Mouse (Mus musculus) kidney, adult 9 months (tissue): Measurements from ENCODE around the gene Akt1.

Experiments used
- DNase-seq: peaks from one replicate; pipeline ENCODE4 v3.0.0; 2022

Gene Akt1

DNA sequence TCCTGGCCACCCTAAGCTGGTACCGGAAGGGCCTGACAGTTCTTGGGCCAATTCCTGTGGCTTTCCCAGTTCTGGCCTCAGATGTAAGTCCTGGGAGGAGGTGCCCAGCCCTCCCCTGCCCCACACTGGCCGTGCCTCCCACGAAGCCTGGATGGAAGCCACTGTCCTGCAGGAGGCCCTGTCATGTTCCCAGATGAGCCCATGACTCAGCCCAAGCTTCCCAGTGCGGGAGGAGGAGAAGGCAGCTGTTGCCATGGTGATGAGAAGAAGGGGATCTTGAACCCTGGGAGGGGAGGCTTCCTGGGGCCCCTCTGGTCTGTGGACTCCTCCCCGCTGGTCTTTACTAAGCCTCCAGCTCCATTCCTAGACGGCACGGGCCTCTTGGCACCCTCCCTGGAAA lies 8.7 kb upstream of the Akt1 start:
- DNase-seq: no peak

DNA sequence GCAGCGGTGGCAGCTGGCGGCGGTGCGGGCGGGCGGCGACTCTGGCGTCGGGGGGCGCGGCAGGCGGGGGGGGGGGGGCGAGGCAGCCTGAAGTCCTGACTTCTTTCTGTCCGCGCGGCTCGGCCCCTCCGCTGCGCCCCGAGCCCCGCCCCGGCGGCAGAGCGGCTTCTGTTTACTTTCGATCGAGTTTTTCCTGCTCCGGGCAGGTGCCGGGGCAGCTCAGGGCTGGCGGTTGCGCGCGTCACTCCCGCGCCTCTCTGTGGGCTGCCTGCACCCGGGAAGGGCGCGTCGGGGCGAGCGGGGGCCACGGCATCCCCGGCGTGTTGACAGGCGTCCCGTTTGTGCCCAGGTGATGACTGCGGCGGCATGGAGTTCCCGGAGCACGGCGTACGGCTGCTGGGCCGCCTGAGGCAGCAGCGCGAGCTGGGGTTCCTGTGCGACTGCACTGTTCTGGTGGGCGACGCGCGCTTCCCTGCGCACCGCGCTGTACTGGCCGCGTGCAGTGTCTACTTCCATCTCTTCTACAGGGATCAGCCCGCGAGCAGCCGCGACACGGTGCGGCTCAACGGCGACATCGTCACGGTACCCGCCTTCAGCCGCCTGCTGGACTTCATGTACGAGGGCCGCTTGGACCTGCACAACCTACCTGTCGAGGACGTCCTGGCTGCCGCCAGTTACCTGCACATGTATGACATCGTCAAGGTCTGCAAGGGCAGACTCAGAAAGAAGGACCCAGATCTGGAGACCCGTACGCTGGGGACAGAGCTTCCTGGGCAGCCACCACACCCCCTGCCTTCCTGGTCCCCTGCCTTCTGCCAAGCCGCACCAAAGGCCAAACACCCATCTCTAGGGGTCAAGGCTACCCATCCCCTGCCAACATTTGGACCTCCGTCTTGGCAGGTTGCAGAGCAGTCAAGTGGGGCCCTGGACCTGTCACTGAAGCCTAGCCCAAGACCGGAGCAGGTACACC lies 4.6 kb upstream of the Akt1 start:
- no peak for DNase-seq

DNA sequence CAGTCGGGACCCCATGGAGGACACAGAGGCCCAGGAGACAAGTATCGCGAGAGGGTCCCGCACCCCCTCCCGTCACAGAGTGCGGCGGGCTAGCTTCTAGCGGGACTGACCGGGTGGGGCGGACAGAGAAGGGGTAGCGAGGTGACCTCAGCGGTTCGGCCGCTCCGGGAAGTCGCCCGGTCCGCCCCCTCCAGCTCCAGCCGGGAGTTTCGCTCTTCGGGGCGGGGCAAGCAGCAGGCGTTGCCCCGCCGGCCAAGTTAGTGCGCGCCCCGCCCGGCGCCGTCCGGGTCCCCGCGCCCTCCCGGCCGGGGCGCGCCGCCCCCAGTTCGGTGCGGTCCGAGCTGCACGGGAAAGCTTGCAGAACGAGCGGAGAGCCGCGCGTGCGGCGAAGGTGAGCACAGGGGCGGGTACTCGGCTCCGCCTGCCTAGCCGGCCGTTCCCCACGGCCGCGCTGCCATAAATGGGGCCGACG lies 3.9 kb upstream of the Akt1 start, which contains the start of gene Zbtb42:
TSS of gene Zbtb42 (plus strand) at position 274 of the 472 bp plus-strand sequence.
- DNase-seq: peak; percentile 51

DNA sequence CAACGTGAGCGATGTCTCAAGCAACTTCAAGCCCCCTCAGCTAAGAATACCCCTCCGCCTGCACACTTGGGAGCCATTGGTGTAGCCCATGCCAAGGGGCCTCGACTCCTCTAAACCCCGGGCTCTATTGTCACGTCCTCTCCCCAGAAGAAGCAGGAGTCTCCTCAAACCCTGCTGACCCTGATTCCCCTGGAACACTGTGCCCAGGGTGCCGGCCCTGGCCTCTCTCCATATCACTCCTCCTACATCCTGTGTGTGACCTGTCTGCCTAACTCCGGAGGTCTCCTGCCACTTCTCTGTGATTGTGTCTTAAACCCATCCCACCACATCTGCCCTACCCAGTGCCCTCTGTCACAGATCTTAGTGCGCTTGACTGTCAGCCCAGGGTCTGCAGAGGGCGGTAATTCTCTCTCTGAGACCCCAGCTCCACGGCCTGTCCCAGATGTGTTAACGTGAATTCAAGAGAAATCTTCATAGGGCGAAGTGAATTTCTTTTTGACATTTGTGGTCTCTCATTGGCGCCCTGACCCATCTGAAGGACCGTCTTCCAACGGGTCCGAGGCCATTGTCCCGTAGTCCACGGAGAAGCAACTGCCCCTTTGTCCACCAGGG lies 3.4 kb upstream of the Akt1 start:
- no peak for DNase-seq

- no peak for DNase-seq
Observed at GRCm38 (mm10) chr12:112677076-112677475, 2.4 kb upstream of the Akt1 start.

DNA sequence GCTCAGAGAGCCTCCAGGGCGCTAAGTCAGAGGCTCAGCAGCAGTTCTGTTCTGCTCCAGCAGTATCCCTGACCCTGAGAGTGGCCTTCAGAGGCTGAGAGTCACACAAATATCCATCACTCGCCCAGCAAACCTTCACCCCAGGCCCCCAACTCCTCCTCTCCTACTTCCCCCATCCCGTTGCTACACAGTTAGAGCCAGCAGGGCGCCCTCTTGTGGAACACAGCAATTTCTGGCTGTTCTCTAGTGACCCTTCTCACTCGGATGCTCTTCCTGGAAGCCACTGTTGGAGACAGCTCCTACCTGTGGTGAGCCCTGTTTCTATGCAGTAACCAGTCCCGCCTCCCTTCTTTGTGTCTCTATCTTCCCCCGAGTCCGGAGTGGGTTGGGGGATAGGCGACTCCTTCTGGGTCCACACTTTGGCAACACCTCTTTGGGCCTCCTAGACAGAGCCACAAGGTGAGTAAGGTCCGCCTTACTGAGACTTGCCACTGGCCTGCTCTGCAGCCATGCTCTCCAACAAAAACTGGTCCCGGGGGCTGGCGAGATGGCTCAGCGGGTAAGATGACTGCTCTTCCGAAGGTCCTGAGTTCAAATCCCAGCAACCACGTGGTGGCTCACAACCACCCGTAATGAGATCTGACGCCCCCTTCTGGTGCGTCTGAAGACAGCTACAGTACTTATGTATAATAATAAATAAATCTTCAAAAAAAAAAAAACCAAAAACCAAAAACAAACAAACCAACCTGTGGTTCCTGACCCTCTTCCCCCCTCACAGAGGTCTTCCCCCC lies 756 bp upstream of the Akt1 start:
- peak; percentile 87 for DNase-seq

DNA sequence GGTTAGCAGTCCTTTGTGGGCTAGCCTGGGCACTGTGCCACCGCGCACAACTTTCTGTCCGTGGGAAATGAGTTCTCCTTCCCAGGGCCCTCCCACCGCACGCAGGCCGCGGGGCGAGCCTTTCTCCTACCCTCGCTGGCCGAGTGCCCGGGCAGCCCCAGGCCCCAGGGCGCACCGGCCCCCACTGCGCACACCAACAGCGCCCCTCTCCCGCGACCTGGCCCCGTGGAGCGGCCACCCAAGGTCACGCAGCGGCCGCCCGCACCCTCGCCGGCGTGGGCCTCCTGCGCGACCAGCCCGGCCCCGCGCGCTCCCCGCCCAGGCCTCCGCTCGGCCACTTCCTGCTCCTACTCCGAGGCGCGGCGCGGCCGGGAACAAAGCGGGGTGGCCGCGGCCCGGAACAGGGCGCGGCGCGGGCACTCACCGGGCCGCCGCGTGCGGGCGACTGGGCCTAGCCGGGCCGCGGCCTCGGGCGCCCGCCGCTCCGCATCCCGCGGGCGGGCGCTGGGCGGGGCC lies 1.1 kb downstream of the Akt1 start:
- peak; percentile 37 for DNase-seq

- DNase-seq: no peak
Observed at GRCm38 (mm10) chr12:112672744-112673575, 1.7 kb downstream of the Akt1 start.

DNA sequence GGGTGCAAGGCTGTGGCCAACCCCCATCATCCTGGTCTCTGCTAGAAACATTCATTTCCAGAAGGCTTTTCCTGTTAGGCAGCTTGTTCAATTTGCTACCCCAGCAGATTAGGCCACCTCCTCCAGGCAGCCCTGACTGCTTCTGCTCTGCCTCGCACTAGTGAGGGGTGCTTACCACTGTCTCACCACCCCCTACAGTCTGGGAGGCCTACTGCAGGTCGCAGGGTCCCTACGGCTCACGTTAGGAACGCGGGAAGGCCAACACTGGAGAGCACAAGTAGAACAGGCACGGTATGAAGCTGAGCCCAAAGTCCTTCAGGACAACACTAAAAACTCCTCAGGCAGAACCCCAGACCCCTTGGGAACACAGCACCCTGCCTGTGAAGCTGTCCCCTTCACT lies 2.8 kb downstream of the Akt1 start:
- no peak for DNase-seq

DNA sequence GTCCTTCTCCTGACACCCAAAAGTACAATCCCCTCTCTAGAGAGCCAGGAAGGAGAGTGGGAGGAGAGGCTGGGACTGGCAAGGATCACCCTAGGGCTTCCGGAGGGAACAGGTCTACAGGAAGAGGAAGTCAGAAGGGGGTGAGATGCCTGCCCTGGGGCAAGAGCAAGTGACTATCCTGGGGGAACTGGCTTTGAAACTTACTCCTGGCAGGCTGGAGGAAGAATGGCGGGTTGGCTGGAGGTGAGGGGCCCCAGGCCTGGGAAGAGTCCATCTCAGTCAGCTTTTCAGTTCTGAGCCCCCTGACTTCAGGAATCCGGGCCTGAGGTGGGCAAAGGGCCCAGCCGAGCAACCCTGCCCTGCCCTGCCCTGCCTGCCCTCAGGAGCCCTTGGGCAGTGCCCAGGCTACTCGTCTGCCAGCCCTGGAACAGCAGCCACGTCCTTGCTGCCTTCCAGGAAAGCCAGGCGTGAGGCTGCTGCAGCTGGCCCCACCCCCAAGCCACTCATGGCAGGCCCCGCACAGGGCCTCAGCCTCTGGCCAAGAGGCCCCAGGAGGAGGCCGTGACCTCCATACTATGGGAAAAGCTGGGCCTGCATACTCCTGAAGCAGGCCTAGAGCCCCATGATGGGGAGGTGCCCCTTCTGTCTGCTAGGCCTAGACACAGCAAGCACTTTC lies 3.8 kb downstream of the Akt1 start:
- no peak for DNase-seq

DNA sequence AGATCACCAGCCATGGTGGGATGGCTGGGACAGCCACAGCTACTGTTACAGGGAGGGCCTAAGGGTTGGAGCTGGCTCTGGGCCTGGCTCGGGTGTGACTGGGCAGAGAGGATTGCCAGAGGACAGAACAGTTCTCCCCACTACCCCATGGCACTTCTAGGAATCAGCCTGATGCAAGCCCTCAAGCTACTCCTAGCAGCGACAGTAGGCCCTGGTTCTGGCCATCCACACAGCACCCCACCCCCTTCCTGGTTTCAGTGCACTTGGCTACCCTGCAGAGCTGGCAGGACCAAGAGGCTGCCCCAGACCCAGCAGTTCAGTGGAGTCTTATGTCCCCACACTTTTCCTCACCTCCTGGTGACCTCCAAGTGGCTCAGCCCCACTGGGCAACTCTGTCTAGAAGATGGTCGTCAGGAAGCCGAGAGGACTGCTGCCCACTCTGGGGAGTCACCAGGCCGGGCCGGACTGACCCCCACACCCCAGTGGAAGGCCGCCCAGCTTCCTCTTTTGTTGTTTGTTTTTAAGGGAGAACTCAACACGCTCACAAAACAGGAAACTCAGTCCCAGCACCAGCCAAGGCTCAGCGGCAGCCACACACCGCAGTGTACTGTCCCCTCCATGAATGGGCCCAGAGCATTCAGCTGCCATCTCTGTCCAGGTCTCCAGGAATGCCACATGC lies 6.9 kb downstream of the Akt1 start:
- no peak for DNase-seq

GRCm38 (mm10) chr12:112665881-112666544 lies 8.7 kb downstream of the Akt1 start:
- DNase-seq: no peak

- DNase-seq: no peak
Observed at GRCm38 (mm10) chr12:112665445-112665844, 9.2 kb downstream of the Akt1 start.

DNA sequence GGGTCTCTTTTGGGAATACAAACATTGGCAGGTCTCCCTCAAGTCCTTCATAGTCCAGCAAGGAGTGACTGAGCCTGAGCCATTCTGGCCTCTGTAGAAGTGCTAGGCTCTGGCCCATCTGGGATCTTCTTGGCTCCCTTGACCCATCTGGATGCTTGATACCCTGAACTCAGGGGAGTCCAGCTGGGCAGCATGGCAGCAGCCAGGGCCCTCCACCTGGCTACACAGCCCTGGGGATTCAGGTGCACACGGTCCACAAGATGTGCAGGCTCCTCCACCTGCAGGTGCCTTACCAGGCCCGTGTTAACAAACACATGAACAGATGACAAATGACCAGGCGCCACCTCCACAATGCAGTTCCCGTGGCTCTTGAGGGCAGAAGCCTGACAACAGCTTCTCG lies 10.0 kb downstream of the Akt1 start:
- DNase-seq: no peak

DNA sequence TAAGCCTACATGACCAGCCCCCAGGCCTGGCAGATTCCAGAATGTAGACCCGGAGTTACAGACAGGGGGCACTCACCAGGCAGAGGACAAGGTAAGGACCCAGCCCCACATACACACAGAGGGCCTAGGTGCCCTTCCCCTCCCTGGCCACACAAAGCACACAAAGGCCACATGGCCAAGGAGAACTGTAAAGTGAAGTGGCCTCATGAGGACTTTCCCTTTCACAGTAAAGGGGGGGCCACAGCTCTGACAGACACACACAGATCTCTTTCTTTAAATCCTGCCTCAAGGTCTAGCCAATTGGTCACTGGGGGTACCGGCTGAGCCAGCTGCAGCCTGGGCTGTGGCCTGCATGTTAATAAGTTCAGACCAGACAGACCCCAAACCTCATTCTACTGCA lies 10.6 kb downstream of the Akt1 start:
- no peak for DNase-seq

- DNase-seq: no peak
Observed at GRCm38 (mm10) chr12:112663716-112664115, 11.0 kb downstream of the Akt1 start.

DNA sequence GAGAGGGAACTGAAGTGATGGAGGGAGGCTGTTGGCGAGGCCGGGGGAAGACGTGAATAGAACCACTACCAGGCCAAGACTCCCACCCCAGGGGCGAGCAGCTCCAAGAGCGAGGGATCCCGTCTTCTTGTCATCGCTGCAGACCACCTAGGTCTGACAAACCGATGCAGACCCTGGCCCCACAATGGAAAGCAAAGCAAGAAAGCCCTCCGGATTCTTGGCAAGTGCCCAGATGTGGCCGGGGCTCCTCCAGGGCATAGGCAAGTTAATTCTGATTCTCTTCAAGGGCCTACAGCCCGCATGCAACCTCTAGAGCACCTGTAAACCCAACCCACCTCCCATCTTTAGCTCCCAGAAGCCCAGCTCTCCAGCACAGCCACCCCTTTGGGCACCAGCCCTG lies 11.4 kb downstream of the Akt1 start:
- no peak for DNase-seq

DNA sequence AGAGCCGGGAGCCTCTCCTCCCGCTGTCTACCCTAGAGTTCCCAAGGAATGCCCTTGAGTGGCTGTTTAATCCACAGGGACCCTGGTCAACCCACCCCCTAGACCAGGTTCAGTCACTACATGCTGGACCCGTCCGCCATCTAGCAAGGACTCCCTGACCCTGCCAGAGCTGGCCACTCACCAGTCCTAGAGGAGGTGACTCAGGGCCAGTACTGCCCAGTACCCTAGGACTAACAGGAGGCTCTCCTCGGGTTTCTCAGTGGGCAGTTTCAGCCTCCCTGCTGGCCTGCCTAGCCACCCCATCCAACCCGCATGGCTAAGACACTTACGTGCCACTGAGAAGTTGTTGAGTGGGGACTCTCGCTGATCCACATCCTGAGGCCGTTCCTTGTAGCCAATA lies 12.8 kb downstream of the Akt1 start:
- DNase-seq: no peak

- no peak for DNase-seq
Observed at GRCm38 (mm10) chr12:112661327-112661605, 13.4 kb downstream of the Akt1 start.

DNA sequence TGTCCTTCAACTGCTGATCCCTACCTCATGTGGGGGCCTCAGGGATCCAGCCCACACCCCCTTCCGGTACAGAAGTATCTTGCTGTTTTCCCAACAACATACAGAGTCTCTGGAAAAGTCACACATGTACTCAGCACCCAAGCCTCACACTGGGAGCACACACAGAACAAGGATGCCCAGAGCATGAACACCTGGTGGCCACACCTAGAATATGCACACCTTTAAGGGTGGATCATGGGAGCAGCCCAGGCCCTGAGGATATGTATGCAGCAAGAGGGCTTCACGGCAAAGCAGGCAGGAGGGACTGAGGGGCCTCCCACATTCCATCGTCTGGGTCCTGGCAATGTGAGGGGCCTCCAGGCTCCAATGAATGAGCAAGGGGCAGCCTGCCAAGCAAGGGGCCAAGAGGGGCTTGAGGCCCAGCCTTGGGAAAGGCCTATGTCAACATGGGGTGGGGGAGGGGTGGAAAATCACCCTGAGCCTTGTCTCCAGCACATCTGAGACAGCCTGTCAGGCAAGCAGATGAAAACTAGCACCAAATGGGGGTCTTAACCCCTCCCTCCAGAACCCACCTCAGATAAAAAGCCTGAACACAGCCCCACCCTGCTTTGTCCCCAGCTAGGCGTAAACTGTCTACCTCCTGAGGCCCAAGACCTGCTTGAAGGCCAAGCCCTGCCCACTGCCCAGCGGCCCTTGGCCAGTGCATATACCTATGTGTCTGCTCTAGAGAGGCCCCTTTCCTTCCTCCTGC lies 13.9 kb downstream of the Akt1 start:
- no peak for DNase-seq
